Mouse (Mus musculus): Measurements from ENCODE around the gene Erc2.

DNA sequence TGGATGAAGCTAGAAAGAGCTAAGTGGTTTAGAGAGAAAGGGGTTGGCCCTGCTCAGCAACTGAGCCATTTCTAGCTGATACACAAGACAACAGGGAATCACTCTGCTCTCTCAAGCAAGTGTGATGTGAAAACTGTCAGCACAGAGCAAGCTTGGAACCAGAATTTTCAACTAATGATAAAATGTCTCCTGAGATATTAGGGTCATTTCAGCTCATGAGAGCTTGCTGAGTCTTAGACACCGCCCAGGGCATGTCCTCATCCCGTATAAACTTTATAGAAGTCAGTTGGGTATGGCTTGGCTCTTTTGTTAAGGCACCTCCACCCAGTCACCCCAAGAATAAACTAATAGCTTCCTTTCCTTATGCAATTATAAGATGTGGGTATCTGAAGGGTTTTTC is 666.0 kb downstream of the Erc2 start:
- TF ChIP-seq POLR2A (IDR thresholded peaks at IDR 0.05; ENCODE audit: extremely low read depth, insufficient read depth, low read length): no peak
- no peak for TF ChIP-seq CTCF (IDR thresholded peaks at IDR 0.05; ENCODE audit: low read depth, low read length)
